Mouse (Mus musculus): ENCODE data around the gene Nrp2. TPM values are rescaled to one million over a fixed set of nuclear protein-coding genes. Genes with fewer than 3 reads are reported as not detected.

Gene Nrp2
- polyA plus RNA-seq, 1 experiment from 2014 or later: 50.0 TPM

DNA sequence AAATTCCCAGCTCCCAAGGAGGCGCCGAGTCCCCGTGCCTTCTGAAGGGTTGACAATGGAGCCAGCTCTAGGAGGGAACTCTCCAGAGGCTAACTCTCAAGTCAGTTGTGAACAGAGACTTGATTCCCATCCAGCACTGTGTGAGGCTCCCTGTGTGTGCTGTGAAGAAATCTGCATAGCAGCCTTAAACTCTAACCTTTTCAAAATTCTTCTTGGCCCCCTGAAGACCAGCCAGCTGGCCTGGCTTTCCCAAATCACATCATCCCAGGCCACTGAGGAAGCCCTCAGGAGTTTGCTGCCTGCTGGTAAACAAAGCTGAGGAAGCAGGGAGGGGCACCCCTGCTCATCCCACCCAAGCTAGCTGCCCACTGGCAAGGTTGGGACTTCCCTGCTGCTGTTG, 39.0 kb downstream of the Nrp2 start:
- ATAC-seq (ENCODE audit: insufficient number of reproducible peaks, low FRiP score, low TSS enrichment, low read depth): no peak
- H3K9me3 ChIP-seq (replicated peaks): no peaks in the 10 kb centered on the region
- no peak overlapping the region for H3K9ac ChIP-seq
- H3K27me3 ChIP-seq: no peaks in the 10 kb centered on the region
- H3K27ac ChIP-seq (replicated peaks): no peak overlapping the region
- 44% methylated on average over 3 of the region's 3 CpGs for WGBS
- peaks cover 16% of the 10 kb centered on the region for H3K4me1 ChIP-seq
- no peak overlapping the region for H3K4me3 ChIP-seq (replicated peaks)
- H3K36me3 ChIP-seq: peaks cover 40% of the 10 kb centered on the region; the same call in 1 of the 2 replicates
- no peak overlapping the region for H3K4me2 ChIP-seq (replicated peaks)

DNA sequence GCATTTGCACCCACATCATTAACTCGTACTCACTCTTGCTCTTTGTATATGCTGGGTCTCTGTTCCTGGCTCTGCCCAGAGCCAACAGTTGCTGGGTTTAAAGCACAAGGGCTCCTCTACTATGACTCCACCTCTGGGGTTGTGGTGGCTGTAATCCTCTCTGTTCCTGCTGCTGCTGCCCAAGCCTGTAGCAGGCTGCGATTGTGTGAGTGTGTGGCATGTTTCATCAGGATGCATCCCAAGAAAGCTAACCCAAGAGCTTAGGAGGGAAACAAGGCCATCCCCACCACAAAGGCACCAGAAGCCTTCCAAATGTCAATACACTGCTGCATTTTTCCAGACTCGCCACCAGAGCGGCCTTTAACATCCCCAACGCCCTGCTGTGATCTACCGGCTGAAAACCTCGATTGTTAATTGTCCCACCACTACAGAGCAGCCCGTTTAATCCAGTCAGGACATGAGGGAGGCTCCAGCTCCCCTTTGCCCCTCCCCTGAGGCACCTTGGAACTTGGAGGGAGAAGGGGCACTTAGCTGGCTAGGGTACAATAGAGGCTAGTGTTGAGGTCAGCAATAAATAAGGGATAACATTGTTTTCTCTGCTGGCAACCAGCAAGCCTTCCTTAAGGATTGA, 40.1 kb downstream of the Nrp2 start:
- Histone ChIP-seq H3K9ac (no peak overlapping the region), H3K9me3 (replicated peaks) (no peaks in the 10 kb centered on the region), H3K4me1 (peaks cover 23% of the 10 kb centered on the region), H3K4me2 (replicated peaks) (no peak overlapping the region), H3K4me3 (replicated peaks) (no peak overlapping the region), H3K27me3 (no peaks in the 10 kb centered on the region), H3K27ac (replicated peaks) (no peak overlapping the region), H3K36me3 (peaks cover 40% of the 10 kb centered on the region; the same call in 1 of the 2 replicates)
- WGBS: 32% methylated on average over 8 of the region's 8 CpGs
- 0 out of 2 replicates have a peak, but pooled peaks have one; percentile 35 for ATAC-seq (ENCODE audit: insufficient number of reproducible peaks, low FRiP score, low TSS enrichment, low read depth)

DNA sequence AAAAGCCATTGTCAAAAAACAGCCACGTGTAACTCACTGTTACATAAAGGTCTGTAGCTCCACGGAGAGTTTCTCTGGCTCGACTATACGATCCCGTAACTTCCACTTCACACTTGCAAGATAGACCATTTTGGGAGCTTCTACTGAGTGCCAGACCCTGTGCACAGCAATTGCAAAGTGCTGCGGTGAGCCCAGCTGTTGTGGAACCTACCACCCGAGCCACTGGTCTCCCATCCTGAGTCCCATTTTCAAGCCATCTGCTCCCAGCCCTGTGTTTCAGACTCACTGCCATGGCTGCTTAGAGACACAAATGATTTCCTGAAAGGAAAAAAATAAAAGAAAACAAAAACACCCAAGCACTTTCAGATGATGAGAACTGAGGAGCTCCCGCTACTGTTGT, 42.8 kb downstream of the Nrp2 start:
- no peaks in the 10 kb centered on the region for H3K27me3 ChIP-seq
- H3K9me3 ChIP-seq (replicated peaks): no peaks in the 10 kb centered on the region
- peaks cover 43% of the 10 kb centered on the region; the same call in 1 of the 2 replicates for H3K36me3 ChIP-seq
- no peak overlapping the region for H3K4me2 ChIP-seq (replicated peaks)
- H3K4me3 ChIP-seq (replicated peaks): no peak overlapping the region
- no peak for ATAC-seq (ENCODE audit: insufficient number of reproducible peaks, low FRiP score, low TSS enrichment, low read depth)
- 88% methylated on average over 8 of the region's 8 CpGs for WGBS
- no peak overlapping the region for H3K9ac ChIP-seq
- H3K27ac ChIP-seq (replicated peaks): no peak overlapping the region
- peaks cover 36% of the 10 kb centered on the region for H3K4me1 ChIP-seq

DNA sequence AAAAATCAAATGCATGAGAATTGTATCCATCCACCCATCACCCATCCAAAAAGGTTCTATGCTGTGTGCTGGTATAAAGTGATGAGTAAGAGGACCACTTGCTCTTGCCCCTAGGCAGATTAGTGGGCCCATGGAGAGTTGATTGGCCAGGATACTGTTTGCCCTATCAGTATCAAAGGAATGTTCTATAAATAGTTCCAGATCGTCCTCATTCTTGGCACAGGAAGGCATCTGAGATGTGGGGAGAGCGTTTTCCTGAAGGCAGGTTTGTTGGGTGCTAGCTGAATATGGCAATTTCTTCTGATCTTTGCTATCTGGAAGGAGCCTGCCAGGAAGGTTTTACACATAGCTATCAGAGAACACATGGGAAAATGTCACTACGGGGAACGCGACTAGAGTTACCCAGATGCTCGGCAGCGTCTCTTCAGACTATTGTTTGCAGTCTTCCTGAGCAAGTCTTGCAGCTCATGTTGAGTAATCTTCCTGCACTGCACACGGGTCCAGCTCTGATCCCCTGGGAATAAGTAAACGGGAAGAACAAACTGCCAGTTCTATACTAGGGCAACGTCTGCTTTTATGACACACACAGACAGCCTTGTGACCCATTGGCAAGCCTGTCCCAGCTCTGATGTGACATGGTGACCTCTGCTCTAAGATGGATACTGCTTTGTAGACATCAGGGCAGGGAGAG, 44.5 kb downstream of the Nrp2 start:
- Histone ChIP-seq H3K4me1 (peaks cover 45% of the 10 kb centered on the region), H3K9ac (no peak overlapping the region), H3K36me3 (peaks cover 39% of the 10 kb centered on the region; the same call in 1 of the 2 replicates), H3K27me3 (no peaks in the 10 kb centered on the region), H3K4me3 (replicated peaks) (no peak overlapping the region), H3K9me3 (replicated peaks) (no peaks in the 10 kb centered on the region), H3K4me2 (replicated peaks) (no peak overlapping the region), H3K27ac (replicated peaks) (no peak overlapping the region)
- 54% methylated on average over 10 of the region's 10 CpGs for WGBS
- ATAC-seq (ENCODE audit: insufficient number of reproducible peaks, low FRiP score, low TSS enrichment, low read depth): no peak

DNA sequence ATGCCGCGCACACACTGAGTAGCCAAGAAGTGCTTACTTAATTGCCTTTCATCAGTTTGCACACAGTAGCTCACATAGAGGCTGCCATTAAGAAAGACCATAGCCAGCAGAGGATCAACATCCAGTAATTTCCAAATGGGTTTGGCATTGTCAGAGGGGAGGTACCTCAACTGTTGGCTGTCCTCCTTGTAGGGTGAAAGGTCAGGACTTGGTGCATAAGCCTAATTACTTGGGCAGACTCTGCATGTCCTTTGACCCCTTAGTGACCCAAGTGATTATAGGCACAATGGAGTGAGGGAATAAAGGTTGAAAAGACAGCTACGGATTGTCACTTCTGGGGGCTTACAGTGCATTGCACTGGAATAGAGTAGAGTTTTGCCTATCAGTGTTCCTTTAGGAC, 45.3 kb downstream of the Nrp2 start:
- Histone ChIP-seq H3K4me3 (replicated peaks) (no peak overlapping the region), H3K9ac (no peak overlapping the region), H3K27ac (replicated peaks) (no peak overlapping the region), H3K9me3 (replicated peaks) (no peaks in the 10 kb centered on the region), H3K36me3 (peaks cover 42% of the 10 kb centered on the region; the same call in 1 of the 2 replicates), H3K27me3 (no peaks in the 10 kb centered on the region), H3K4me1 (peaks cover 47% of the 10 kb centered on the region), H3K4me2 (replicated peaks) (no peak overlapping the region)
- ATAC-seq (ENCODE audit: insufficient number of reproducible peaks, low FRiP score, low TSS enrichment, low read depth): no peak
- 79% methylated on average over 3 of the region's 3 CpGs for WGBS

DNA sequence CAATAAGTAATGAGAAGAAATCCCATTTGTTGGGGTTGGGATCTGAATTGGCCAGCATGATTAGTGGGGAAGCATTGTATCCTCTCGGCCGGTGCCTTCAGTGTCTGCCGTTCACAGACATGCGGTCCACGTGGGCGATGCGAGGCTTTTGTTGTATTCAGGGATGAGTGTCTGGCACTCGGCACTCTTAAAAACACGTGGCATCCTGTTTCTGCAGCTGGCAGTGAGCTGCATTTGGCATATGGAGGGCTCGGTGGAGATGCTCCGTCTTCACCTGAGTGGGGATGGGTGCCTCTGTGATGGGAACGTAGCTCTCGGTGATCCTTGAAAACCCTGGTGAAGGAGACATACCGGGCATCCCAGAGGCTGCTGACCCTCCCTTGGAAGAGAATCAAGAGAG, 46.6 kb downstream of the Nrp2 start:
- Histone ChIP-seq H3K27ac (replicated peaks) (no peak overlapping the region), H3K27me3 (no peaks in the 10 kb centered on the region), H3K4me2 (replicated peaks) (no peak overlapping the region), H3K9ac (no peak overlapping the region), H3K36me3 (peaks cover 33% of the 10 kb centered on the region; the same call in 1 of the 2 replicates), H3K4me1 (peaks cover 55% of the 10 kb centered on the region), H3K4me3 (replicated peaks) (no peak overlapping the region), H3K9me3 (replicated peaks) (no peaks in the 10 kb centered on the region)
- WGBS: 79% methylated on average over 14 of the region's 14 CpGs
- ATAC-seq (ENCODE audit: insufficient number of reproducible peaks, low FRiP score, low TSS enrichment, low read depth): no peak

DNA sequence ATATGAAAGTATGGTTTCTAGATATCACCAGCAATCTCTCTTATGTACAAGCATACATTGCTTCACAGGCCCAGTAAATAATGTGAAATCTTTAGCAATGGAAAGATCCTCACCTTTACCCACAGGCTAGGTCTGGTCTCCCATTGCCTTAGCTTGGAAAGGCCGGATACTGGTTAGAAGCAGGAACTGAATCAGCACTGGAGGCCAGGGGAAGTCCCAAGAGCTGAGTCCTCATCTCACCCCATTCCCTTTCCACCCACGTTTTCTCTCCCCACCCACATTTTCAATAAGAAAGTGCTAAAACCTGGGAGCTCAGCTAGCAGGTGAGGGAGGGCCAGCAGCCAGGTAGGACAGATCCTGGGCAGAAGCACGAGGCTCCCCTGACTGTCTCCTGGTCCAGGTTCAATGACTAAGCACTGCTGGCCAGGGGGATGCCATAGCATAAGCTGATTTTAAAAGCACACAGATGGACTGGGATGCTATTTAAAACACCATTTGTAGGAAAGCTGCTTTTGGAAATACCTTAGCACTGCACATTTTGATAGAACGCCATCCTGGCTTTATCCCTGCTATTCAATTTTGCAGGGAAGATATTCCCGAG, 47.4 kb downstream of the Nrp2 start:
- WGBS: 72% methylated on average over 5 of the region's 5 CpGs
- Histone ChIP-seq H3K27me3 (no peaks in the 10 kb centered on the region), H3K4me2 (replicated peaks) (no peak overlapping the region), H3K4me1 (peaks cover 55% of the 10 kb centered on the region), H3K4me3 (replicated peaks) (no peak overlapping the region), H3K9me3 (replicated peaks) (no peaks in the 10 kb centered on the region), H3K36me3 (peaks cover 26% of the 10 kb centered on the region; the same call in 1 of the 2 replicates), H3K9ac (no peak overlapping the region), H3K27ac (replicated peaks) (no peak overlapping the region)
- ATAC-seq (ENCODE audit: insufficient number of reproducible peaks, low FRiP score, low TSS enrichment, low read depth): no peak

DNA sequence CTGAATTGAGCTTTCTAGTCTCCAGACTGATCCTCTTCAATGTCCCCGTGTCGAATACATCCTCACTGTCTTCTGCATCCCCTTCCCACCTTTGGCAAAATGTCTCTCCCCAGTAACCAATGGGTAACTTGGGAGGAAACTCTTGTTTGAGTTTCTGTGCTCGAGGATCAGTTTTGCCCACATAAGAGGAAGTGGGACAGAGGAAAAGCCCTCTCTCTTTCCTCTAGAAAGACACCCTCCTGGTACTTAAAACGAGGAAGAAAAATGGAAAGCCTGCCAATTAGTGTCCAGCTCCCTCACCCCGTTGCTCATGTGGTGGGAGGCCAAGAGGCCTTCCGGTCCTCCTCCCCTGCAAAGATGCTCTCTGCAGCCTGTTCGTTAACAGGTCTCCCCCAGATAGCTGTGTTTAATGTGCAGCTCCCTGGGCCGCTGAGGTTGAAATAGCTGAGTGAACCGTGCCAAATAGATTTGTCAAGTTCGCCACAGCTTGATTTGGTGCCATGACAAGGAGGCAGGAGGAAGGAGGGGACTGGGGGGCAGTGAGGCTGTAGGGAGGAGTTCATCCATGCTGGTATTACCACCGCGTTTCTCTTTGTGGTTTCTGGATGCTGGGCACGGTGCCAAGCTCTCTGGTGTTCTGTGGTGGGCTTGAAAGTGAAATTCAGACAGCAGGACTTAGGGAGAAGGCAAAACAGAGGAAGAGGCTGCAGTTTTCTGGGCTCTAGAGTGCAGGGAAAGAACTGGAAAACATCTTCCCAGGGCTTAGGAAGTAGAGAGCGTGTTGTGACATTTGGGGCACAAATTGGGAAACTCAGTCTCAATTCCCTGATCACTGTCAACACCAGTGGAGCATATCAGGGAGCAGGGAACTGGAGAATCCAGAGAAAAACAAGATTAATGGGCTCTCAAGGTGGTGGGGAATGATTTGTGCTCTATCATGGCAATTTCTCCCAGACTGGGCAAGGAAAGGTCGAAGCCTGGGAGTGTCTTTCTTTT, 48.2 kb downstream of the Nrp2 start:
- peaks cover 55% of the 10 kb centered on the region for H3K4me1 ChIP-seq
- no peaks in the 10 kb centered on the region for H3K27me3 ChIP-seq
- peaks cover 20% of the 10 kb centered on the region; the same call in 1 of the 2 replicates for H3K36me3 ChIP-seq
- peak; percentile 48 for ATAC-seq (ENCODE audit: insufficient number of reproducible peaks, low FRiP score, low TSS enrichment, low read depth)
- no peaks in the 10 kb centered on the region for H3K9me3 ChIP-seq (replicated peaks)
- H3K4me2 ChIP-seq (replicated peaks): peak overlapping the region; percentile 13; the same call in 1 of the 2 replicates
- whole genome bisulfite sequencing: 26% methylated on average over 15 of the region's 15 CpGs
- H3K27ac ChIP-seq (replicated peaks): peak overlapping the region; percentile 78
- no peak overlapping the region for H3K4me3 ChIP-seq (replicated peaks)
- H3K9ac ChIP-seq: no peak overlapping the region

DNA sequence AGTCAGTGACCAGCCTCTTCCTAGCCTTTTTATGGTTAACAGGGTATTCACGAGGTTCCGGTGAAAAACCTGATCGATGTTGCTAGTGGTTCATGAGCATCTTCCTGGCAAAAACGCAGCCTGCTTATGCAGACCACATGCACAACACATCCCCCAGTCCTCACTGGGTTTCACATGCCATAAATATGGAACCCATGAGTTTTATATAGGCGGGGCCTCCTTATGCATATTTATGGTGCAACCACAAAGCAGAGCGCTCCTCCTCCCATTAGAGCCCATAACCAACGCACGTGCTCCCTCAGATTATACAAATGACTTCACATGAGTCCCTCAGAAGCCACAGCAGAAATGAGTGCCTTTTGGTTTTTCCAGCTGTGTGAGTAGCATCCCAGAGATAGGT, 49.0 kb downstream of the Nrp2 start:
- no peaks in the 10 kb centered on the region for H3K27me3 ChIP-seq
- no peak overlapping the region for H3K4me3 ChIP-seq (replicated peaks)
- peaks cover 53% of the 10 kb centered on the region for H3K4me1 ChIP-seq
- peak overlapping the region; percentile 78 for H3K27ac ChIP-seq (replicated peaks)
- H3K9me3 ChIP-seq (replicated peaks): no peaks in the 10 kb centered on the region
- peak; percentile 64; the same call in 1 of the 2 replicates for ATAC-seq (ENCODE audit: insufficient number of reproducible peaks, low FRiP score, low TSS enrichment, low read depth)
- H3K9ac ChIP-seq: no peak overlapping the region
- peaks cover 14% of the 10 kb centered on the region; the same call in 1 of the 2 replicates for H3K36me3 ChIP-seq
- 49% methylated on average over 8 of the region's 8 CpGs for WGBS
- peak overlapping the region; percentile 13; the same call in 1 of the 2 replicates for H3K4me2 ChIP-seq (replicated peaks)

DNA sequence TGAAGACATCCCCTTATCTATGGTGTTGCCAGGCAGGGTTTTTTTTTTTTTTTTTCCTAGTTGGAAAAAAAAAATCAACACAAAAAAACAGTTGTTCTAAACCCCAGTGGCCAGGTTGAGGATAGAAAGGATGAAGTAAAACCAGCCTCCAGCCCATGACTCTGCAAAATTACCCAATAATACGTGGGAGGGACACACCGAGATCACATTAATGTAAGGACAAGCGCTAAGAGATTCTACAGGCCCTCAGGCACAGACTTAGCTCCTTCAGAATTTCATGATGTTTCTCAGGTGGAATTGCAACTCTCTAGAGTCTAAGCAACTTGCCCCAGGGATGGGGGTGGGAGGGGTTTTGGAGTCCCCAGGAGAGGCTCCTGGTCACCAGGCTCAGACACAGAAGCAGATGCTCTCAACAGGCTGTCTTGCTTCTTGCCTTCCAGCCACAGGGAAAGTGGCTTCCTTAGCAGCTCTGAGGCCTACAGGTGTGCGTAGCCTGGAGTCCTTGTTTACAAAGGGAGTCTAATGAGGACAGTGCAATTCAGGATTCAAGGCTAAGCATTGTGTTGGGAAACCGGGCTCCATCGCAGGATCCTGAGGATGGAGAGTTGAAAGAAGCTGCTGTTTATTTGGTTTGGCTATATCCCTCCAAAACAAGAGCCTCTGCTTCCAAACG, 49.7 kb downstream of the Nrp2 start:
- WGBS: 61% methylated on average over 7 of the region's 7 CpGs

More for the DNA sequence above, 49.7 kb downstream of the Nrp2 start:
- Histone ChIP-seq H3K27ac (replicated peaks) (0 out of 2 replicates have a peak overlapping the region, but pooled peaks have one; percentile 12), H3K4me3 (replicated peaks) (no peak overlapping the region), H3K9me3 (replicated peaks) (no peaks in the 10 kb centered on the region), H3K4me2 (replicated peaks) (no peak overlapping the region), H3K9ac (no peak overlapping the region), H3K27me3 (no peaks in the 10 kb centered on the region), H3K4me1 (peaks cover 47% of the 10 kb centered on the region), H3K36me3 (peaks cover 18% of the 10 kb centered on the region; the same call in 1 of the 2 replicates)
- ATAC-seq (ENCODE audit: insufficient number of reproducible peaks, low FRiP score, low TSS enrichment, low read depth): peak; percentile 47; the same call in 1 of the 2 replicates

All from embryonic facial prominence, embryonic 15.5 days (tissue).